Mouse (Mus musculus): ENCODE data around the gene Akr1c12. TPM values are rescaled to one million over a fixed set of nuclear protein-coding genes. Genes with fewer than 3 reads are reported as not detected.

Gene Akr1c12
- total RNA-seq, 2 experiments from 2014 or later = not detected

Other genes with a start within 250 kb of the Akr1c12 start
- gene Akr1c14, start 230.4 kb downstream of the Akr1c12 start, total RNA-seq (2021) = 10 to 100 TPM; 13.0 to 13.5 TPM
- not detected for gene Akr1c18, start 128.8 kb downstream of the Akr1c12 start, total RNA-seq (2021)
- gene Akr1c13, start 88.3 kb downstream of the Akr1c12 start, total RNA-seq (2021) = 1 to 10 TPM; 1.6 to 1.7 TPM
- gene Akr1c19, start 50.7 kb downstream of the Akr1c12 start, total RNA-seq (2021) = 1 to 10 TPM; 2.4 to 3.0 TPM
- gene Akr1c6, start 154.9 kb upstream of the Akr1c12 start, total RNA-seq (2021) = not detected
- gene Akr1c20, start 243.9 kb upstream of the Akr1c12 start, total RNA-seq (2021) = not detected

Data from heart, postnatal 10 days (tissue).